In genomic region chr9:44866501-44867240, GRCm38 (mm10) we compare ENCODE assay signal across 9 mouse cellular contexts. TPM values are rescaled to one million over a fixed set of nuclear protein-coding genes. Genes with fewer than 3 reads are reported as not detected.
DNase-seq lines count a peak whose midpoint lies in the region; ATAC-seq and TF ChIP-seq lines count a peak whose summit lies in the region.
"Had no signal": no experiment of that assay in that cellular context is flagged by ENCODE, and none has a peak within 500 bp of the region (broad histone marks: within the 10 kb centered on the region; RNA-seq: fewer than 3 reads in every experiment).

No protein-coding gene starts in this region.

- peaks cover 10% of the 10 kb centered on the region; the same call in 1 of the 2 replicates for H3K4me1 ChIP-seq in intestine, embryonic 15.5 days (replicated peaks)
- H3K4me1 ChIP-seq in intestine, postnatal 0 days (replicated peaks; ENCODE audit: control insufficient read depth, insufficient read depth, low read length): 0 out of 2 replicates have a peak, but pooled peaks cover 16% of the 10 kb centered on the region

- 64% methylated on average over 9 of the region's 9 CpGs for WGBS in intestine, embryonic 15.5 days
- 50% methylated on average over 9 of the region's 9 CpGs for WGBS in intestine, postnatal 0 days

- TF ChIP-seq CTCF in intestine, postnatal 0 days (IDR thresholded peaks at IDR 0.05; ENCODE audit: low read depth): no peak

- no peaks in the 10 kb centered on the region for H3K9me3 ChIP-seq in intestine, embryonic 15.5 days
- H3K9me3 ChIP-seq in intestine, postnatal 0 days (ENCODE audit: control insufficient read depth): no peaks in the 10 kb centered on the region
- H3K9me3 ChIP-seq: limb, embryonic 13.5 days had no signal

- no peak overlapping the region for H3K4me2 ChIP-seq in intestine, embryonic 15.5 days (replicated peaks)
- no peak overlapping the region for H3K4me2 ChIP-seq in intestine, postnatal 0 days (replicated peaks; ENCODE audit: low read depth)
- H3K4me2 ChIP-seq: limb, embryonic 13.5 days had no signal

- no peak overlapping the region for H3K4me3 ChIP-seq in intestine, embryonic 15.5 days (replicated peaks)
- no peak overlapping the region for H3K4me3 ChIP-seq in intestine, postnatal 0 days (ENCODE audit: low read depth, low read length)
- H3K4me3 ChIP-seq: limb, embryonic 13.5 days had no signal

- peak; percentile 71 for ATAC-seq in intestine, embryonic 15.5 days
- ATAC-seq in intestine, postnatal 0 days: no peak

- H3K27me3 ChIP-seq in intestine, embryonic 15.5 days (replicated peaks): no peaks in the 10 kb centered on the region
- no peaks in the 10 kb centered on the region for H3K27me3 ChIP-seq in intestine, postnatal 0 days (replicated peaks; ENCODE audit: control insufficient read depth, insufficient read depth, low read length)
- H3K27me3 ChIP-seq: limb, embryonic 13.5 days had no signal

- peak; percentile 22 to 37 for DNase-seq in cerebellum, postnatal 25 days
- DNase-seq in cerebellum, postnatal 4 days (ENCODE audit: low spot score in 2 of 2): no peak
- DNase-seq in ovary, postnatal 14 days (ENCODE audit: low spot score): peak; percentile 11
- DNase-seq in ovary, postnatal 10 days (ENCODE audit: low spot score): no peak
- DNase-seq in naive thymus-derived CD4-positive, alpha-beta T cell, adult 2 months (ENCODE audit: low read depth): peak; percentile 29
- no peak for DNase-seq in yolk sac, embryonic 10.5 days (ENCODE audit: low spot score)

- no peak overlapping the region for H3K27ac ChIP-seq in intestine, embryonic 15.5 days
- H3K27ac ChIP-seq in intestine, postnatal 0 days (ENCODE audit: low read depth, low read length): no peak overlapping the region
- H3K27ac ChIP-seq: limb, embryonic 13.5 days had no signal

- peaks cover 13% of the 10 kb centered on the region for H3K36me3 ChIP-seq in intestine, embryonic 15.5 days
- peaks cover 18% of the 10 kb centered on the region for H3K36me3 ChIP-seq in intestine, postnatal 0 days (ENCODE audit: control insufficient read depth, insufficient read depth)

- H3K9ac ChIP-seq in intestine, embryonic 15.5 days: no peak overlapping the region
- H3K9ac ChIP-seq in intestine, postnatal 0 days (ENCODE audit: low read depth, low read length): no peak overlapping the region
- H3K9ac ChIP-seq: limb, embryonic 13.5 days had no signal

RNA-seq across cellular contexts. Expression of gene Kmt2a, which starts 14.4 kb away (rescaled TPM):
- polyA plus RNA-seq in intestine, embryonic 15.5 days (2015; fragmentation: Nextera tagmentation; extraction: Ambion mirVana): 11.5 and 13.1 TPM in 2 replicates
- 2.9 and 3.4 TPM in 2 replicates for polyA plus RNA-seq in intestine, postnatal 0 days (2015; fragmentation: Nextera tagmentation; extraction: Ambion mirVana)

RNA-seq across cellular contexts. Expression of gene Atp5l, which starts 53.9 kb away (rescaled TPM):
- polyA plus RNA-seq in intestine, embryonic 15.5 days (2015; fragmentation: Nextera tagmentation; extraction: Ambion mirVana): 920 and 926 TPM in 2 replicates
- 1,311 and 1,336 TPM in 2 replicates for polyA plus RNA-seq in intestine, postnatal 0 days (2015; fragmentation: Nextera tagmentation; extraction: Ambion mirVana)

Comparison
In these comparisons a context has a peak if more than half of its experiments do, and no peak if none do; other contexts are left out.
1. DNase-seq: peak in cerebellum, postnatal 25 days (2 of 2), ovary, postnatal 14 days (single experiment) and naive thymus-derived CD4-positive, alpha-beta T cell, adult 2 months (single experiment); none in cerebellum, postnatal 4 days (0 of 2), ovary, postnatal 10 days (single experiment) and yolk sac, embryonic 10.5 days (single experiment).